Mouse (Mus musculus): ENCODE measurements at regions not wholly inside any gene's neighbourhood (a gene's known extent, or its start where the extent isn't known, plus 50 kb on each side); places are given as distances from the start of the nearest gene placed in this dataset.

- H3K9ac ChIP-seq (replicated peaks): no peak overlapping the region
- H3K36me3 ChIP-seq (replicated peaks; ENCODE audit: insufficient read depth, low read length): no peaks in the 10 kb centered on the region
- TF ChIP-seq CTCF (IDR thresholded peaks at IDR 0.05; ENCODE audit: low read depth) (no peak), EP300 (IDR thresholded peaks at IDR 0.05; ENCODE audit: low read depth) (no peak)
- WGBS (ENCODE audit: insufficient replicate concordance): 22% methylated on average over 6 of the region's 6 CpGs
- H3K27ac ChIP-seq (ENCODE audit: low read depth): no peak overlapping the region
- H3K4me2 ChIP-seq (ENCODE audit: low read depth, low read length): no peak overlapping the region
- no peak overlapping the region for H3K4me3 ChIP-seq (ENCODE audit: low read depth, low read length)
- DNase-seq (no peak), ATAC-seq (no peak)
- H3K27me3 ChIP-seq (ENCODE audit: insufficient read depth, low read length): no peaks in the 10 kb centered on the region
- no peaks in the 10 kb centered on the region for H3K9me3 ChIP-seq (ENCODE audit: low read length)
- H3K4me1 ChIP-seq (ENCODE audit: insufficient read depth): no peaks in the 10 kb centered on the region
Observed at GRCm38 (mm10) chr6:98435676-98436075, 93.1 kb upstream of the Gm765 start.

- no peak for ATAC-seq
- H3K27ac ChIP-seq (ENCODE audit: low read depth): no peak overlapping the region
- no peak overlapping the region for H3K9ac ChIP-seq (replicated peaks)
- TF ChIP-seq EP300 (IDR thresholded peaks at IDR 0.05; ENCODE audit: low read depth) (no peak), CTCF (IDR thresholded peaks at IDR 0.05; ENCODE audit: low read depth) (no peak)
- H3K4me1 ChIP-seq (ENCODE audit: insufficient read depth): no peaks in the 10 kb centered on the region
- H3K4me3 ChIP-seq (ENCODE audit: low read depth, low read length): no peak overlapping the region
- 53% methylated on average over 6 of the region's 6 CpGs for WGBS (ENCODE audit: insufficient replicate concordance)
- no peaks in the 10 kb centered on the region for H3K9me3 ChIP-seq (ENCODE audit: low read length)
- no peaks in the 10 kb centered on the region for H3K27me3 ChIP-seq (ENCODE audit: insufficient read depth, low read length)
- H3K36me3 ChIP-seq (replicated peaks; ENCODE audit: insufficient read depth, low read length): no peaks in the 10 kb centered on the region
- no peak for DNase-seq
- no peak overlapping the region for H3K4me2 ChIP-seq (ENCODE audit: low read depth, low read length)
Observed at GRCm38 (mm10) chr6:98433286-98433685, 90.7 kb upstream of the Gm765 start.

GRCm38 (mm10) chr6:98429120-98429519 lies 86.6 kb upstream of the Gm765 start:
- H3K27me3 ChIP-seq (ENCODE audit: insufficient read depth, low read length): no peaks in the 10 kb centered on the region

GRCm38 (mm10) chr6:98402605-98403004 lies 60.1 kb upstream of the Gm765 start:
- peak; percentile 97 for ATAC-seq
- H3K36me3 ChIP-seq (replicated peaks; ENCODE audit: insufficient read depth, low read length): no peaks in the 10 kb centered on the region
- no peaks in the 10 kb centered on the region for H3K4me1 ChIP-seq (ENCODE audit: insufficient read depth)
- H3K9ac ChIP-seq (replicated peaks): no peak overlapping the region
- H3K4me3 ChIP-seq (ENCODE audit: low read depth, low read length): no peak overlapping the region
- peak; percentile 23 for DNase-seq
- 0 out of 2 replicates have a peak overlapping the region, but pooled peaks have one; percentile 22 for H3K4me2 ChIP-seq (ENCODE audit: low read depth, low read length)
- no peaks in the 10 kb centered on the region for H3K27me3 ChIP-seq (ENCODE audit: insufficient read depth, low read length)
- no peak for TF ChIP-seq CTCF (IDR thresholded peaks at IDR 0.05; ENCODE audit: low read depth)
- TF ChIP-seq EP300 (IDR thresholded peaks at IDR 0.05; ENCODE audit: low read depth): peak; percentile 69
- WGBS (ENCODE audit: insufficient replicate concordance): 36% methylated on average over 1 of the region's 1 CpGs
- no peaks in the 10 kb centered on the region for H3K9me3 ChIP-seq (ENCODE audit: low read length)
- H3K27ac ChIP-seq (ENCODE audit: low read depth): peak overlapping the region; percentile 87

More at GRCm38 (mm10) chr6:98429120-98429519, 86.6 kb upstream of the Gm765 start:
- no peak overlapping the region for H3K4me3 ChIP-seq (ENCODE audit: low read depth, low read length)
- no peak for TF ChIP-seq CTCF (IDR thresholded peaks at IDR 0.05; ENCODE audit: low read depth)
- no peak for TF ChIP-seq EP300 (IDR thresholded peaks at IDR 0.05; ENCODE audit: low read depth)
- H3K9ac ChIP-seq (replicated peaks): no peak overlapping the region
- ATAC-seq: no peak
- no peak overlapping the region for H3K27ac ChIP-seq (ENCODE audit: low read depth)
- no peaks in the 10 kb centered on the region for H3K36me3 ChIP-seq (replicated peaks; ENCODE audit: insufficient read depth, low read length)
- H3K4me1 ChIP-seq (ENCODE audit: insufficient read depth): no peaks in the 10 kb centered on the region
- no peak for DNase-seq
- H3K4me2 ChIP-seq (ENCODE audit: low read depth, low read length): no peak overlapping the region
- 63% methylated on average over 5 of the region's 5 CpGs for WGBS (ENCODE audit: insufficient replicate concordance)
- no peaks in the 10 kb centered on the region for H3K9me3 ChIP-seq (ENCODE audit: low read length)

GRCm38 (mm10) chr6:98394589-98394988 lies 52.0 kb upstream of the Gm765 start:
- H3K9ac ChIP-seq (replicated peaks): no peak overlapping the region
- DNase-seq (no peak), ATAC-seq (no peak)
- no peak overlapping the region for H3K4me3 ChIP-seq (ENCODE audit: low read depth, low read length)
- H3K27ac ChIP-seq (ENCODE audit: low read depth): no peak overlapping the region
- H3K27me3 ChIP-seq (ENCODE audit: insufficient read depth, low read length): no peaks in the 10 kb centered on the region
- H3K36me3 ChIP-seq (replicated peaks; ENCODE audit: insufficient read depth, low read length): no peaks in the 10 kb centered on the region
- H3K4me1 ChIP-seq (ENCODE audit: insufficient read depth): no peaks in the 10 kb centered on the region
- no peaks in the 10 kb centered on the region for H3K9me3 ChIP-seq (ENCODE audit: low read length)
- TF ChIP-seq CTCF (IDR thresholded peaks at IDR 0.05; ENCODE audit: low read depth) (no peak), EP300 (IDR thresholded peaks at IDR 0.05; ENCODE audit: low read depth) (no peak)
- H3K4me2 ChIP-seq (ENCODE audit: low read depth, low read length): no peak overlapping the region
- WGBS (ENCODE audit: insufficient replicate concordance): 75% methylated on average over 5 of the region's 5 CpGs

All from liver, postnatal 0 days (tissue).